In the genomic region with DNA sequence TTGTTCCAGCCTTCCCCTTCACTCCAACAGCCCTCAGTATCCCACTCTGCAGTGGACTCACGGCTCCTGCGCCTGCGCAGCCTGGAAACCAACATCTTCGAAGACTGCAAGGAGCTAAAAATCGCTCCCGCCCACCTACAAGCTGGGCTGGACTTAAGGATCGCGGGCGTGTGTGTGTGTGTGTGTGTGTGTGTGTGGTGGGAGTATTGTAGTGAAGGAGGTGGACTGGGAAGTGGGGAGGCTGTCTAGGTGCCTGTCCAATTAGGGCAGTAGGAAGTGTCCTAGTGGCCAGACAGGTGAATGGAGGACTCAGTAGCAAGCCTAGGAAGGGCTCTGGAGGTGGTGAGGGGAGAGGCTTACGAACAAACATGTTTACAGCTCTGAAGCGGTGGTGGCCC, we compare ENCODE assay signal across 8 mouse cellular contexts. TPM values are rescaled to one million over a fixed set of nuclear protein-coding genes. Genes with fewer than 3 reads are reported as not detected.
A peak's percentile ranks its signal among the peaks of the same experiment; 100 is the strongest.
DNase-seq lines count a peak whose midpoint lies in the region; ATAC-seq and TF ChIP-seq lines count a peak whose summit lies in the region.

No protein-coding gene starts in this region.

- no peak overlapping the region for H3K9ac ChIP-seq in kidney, embryonic 14.5 days (ENCODE audit: low read depth, low read length)
- peak overlapping the region; percentile 87 for H3K9ac ChIP-seq in hindbrain, embryonic 14.5 days

- ATAC-seq in kidney, embryonic 14.5 days (ENCODE audit: low FRiP score, low TSS enrichment), result peak; percentile 10; the same call in 1 of the 2 replicates
- peak; percentile 58 for ATAC-seq in hindbrain, embryonic 14.5 days (ENCODE audit: low FRiP score)
- ATAC-seq in erythroid progenitor cell, adult 5-6 weeks (replicated peaks; ENCODE audit: low FRiP score, poor library complexity, severe bottlenecking), result no peak

- 3% methylated on average over 11 of the region's 11 CpGs for WGBS in kidney, embryonic 14.5 days
- 3% methylated on average over 11 of the region's 11 CpGs for WGBS in kidney, adult 2 months
- 4% methylated on average over 11 of the region's 11 CpGs for WGBS in hindbrain, embryonic 14.5 days
- 5% methylated on average over 11 of the region's 11 CpGs for WGBS in midbrain, embryonic 10.5 days

- TF ChIP-seq CTCF in kidney, adult 2 months (conservative IDR thresholded peaks at IDR 0.05; ENCODE audit: insufficient read depth, insufficient read length, low read depth, low read length), result no peak

- DNase-seq in kidney, adult 2 months, result no peak
- peak; percentile 62 to 76 for DNase-seq in cerebellum, postnatal 14 days
- peak; percentile 53 for DNase-seq in hindbrain, embryonic 14.5 days (ENCODE audit: low spot score)
- DNase-seq in midbrain, embryonic 10.5 days (ENCODE audit: low spot score), result no peak
- DNase-seq in testis, postnatal 14 days (ENCODE audit: low spot score), result peak; percentile 6
- DNase-seq in adrenal gland, adult 8-10 months, result no peak

- H3K4me3 ChIP-seq in kidney, embryonic 14.5 days (ENCODE audit: low read length), result peak overlapping the region; percentile 45
- no peak overlapping the region for H3K4me3 ChIP-seq in kidney, adult 2 months (ENCODE audit: insufficient read depth, low read depth, low read length)
- H3K4me3 ChIP-seq in hindbrain, embryonic 14.5 days (replicated peaks; ENCODE audit: low read length), result peak overlapping the region; percentile 70
- H3K4me3 ChIP-seq in midbrain, embryonic 10.5 days, result peak overlapping the region; percentile 79

- H3K27ac ChIP-seq in kidney, embryonic 14.5 days (ENCODE audit: low read depth, low read length), result no peak overlapping the region
- H3K27ac ChIP-seq in kidney, adult 2 months (ENCODE audit: insufficient read depth, low read depth, low read length), result no peak overlapping the region
- peak overlapping the region; percentile 87 for H3K27ac ChIP-seq in hindbrain, embryonic 14.5 days
- H3K27ac ChIP-seq in midbrain, embryonic 10.5 days (replicated peaks), result no peak overlapping the region

- peaks cover 7% of the 10 kb centered on the region; the same call in 1 of the 2 replicates for H3K4me1 ChIP-seq in kidney, embryonic 14.5 days (ENCODE audit: control insufficient read depth, insufficient read depth, low read length)
- H3K4me1 ChIP-seq in kidney, adult 2 months (ENCODE audit: control insufficient read depth, insufficient read depth, low read length), result no peaks in the 10 kb centered on the region
- peaks cover 27% of the 10 kb centered on the region for H3K4me1 ChIP-seq in hindbrain, embryonic 14.5 days (replicated peaks; ENCODE audit: control insufficient read depth, insufficient read depth, low read length)
- peaks cover 38% of the 10 kb centered on the region for H3K4me1 ChIP-seq in midbrain, embryonic 10.5 days

- no peaks in the 10 kb centered on the region for H3K9me3 ChIP-seq in kidney, embryonic 14.5 days (ENCODE audit: control insufficient read depth, low read length)
- H3K9me3 ChIP-seq in hindbrain, embryonic 14.5 days (ENCODE audit: control insufficient read depth, low read length), result no peaks in the 10 kb centered on the region
- H3K9me3 ChIP-seq in midbrain, embryonic 10.5 days (replicated peaks), result no peaks in the 10 kb centered on the region

- TF ChIP-seq POLR2A in kidney, adult 2 months (IDR thresholded peaks at IDR 0.05; ENCODE audit: low read depth, low read length), result no peak

- peaks cover 68% of the 10 kb centered on the region for H3K27me3 ChIP-seq in kidney, embryonic 14.5 days (ENCODE audit: control insufficient read depth, insufficient read depth, low read length)
- H3K27me3 ChIP-seq in kidney, adult 2 months (replicated peaks; ENCODE audit: control insufficient read depth, insufficient read depth, low read length), result peaks cover 4% of the 10 kb centered on the region
- H3K27me3 ChIP-seq in hindbrain, embryonic 14.5 days (ENCODE audit: control insufficient read depth, insufficient read depth, low read length), result peaks cover 57% of the 10 kb centered on the region
- H3K27me3 ChIP-seq in midbrain, embryonic 10.5 days (ENCODE audit: low read depth, poor library complexity, severe bottlenecking), result peaks cover 87% of the 10 kb centered on the region

- no peak overlapping the region; the same call in 1 of the 2 replicates for H3K4me2 ChIP-seq in kidney, embryonic 14.5 days (replicated peaks; ENCODE audit: low read depth, low read length)
- peak overlapping the region; percentile 82 for H3K4me2 ChIP-seq in hindbrain, embryonic 14.5 days (replicated peaks)

- no peaks in the 10 kb centered on the region for H3K36me3 ChIP-seq in kidney, embryonic 14.5 days (ENCODE audit: control insufficient read depth, insufficient read depth, low read length)
- H3K36me3 ChIP-seq in kidney, adult 2 months (ENCODE audit: control insufficient read depth, insufficient read depth, low read length), result no peaks in the 10 kb centered on the region
- H3K36me3 ChIP-seq in hindbrain, embryonic 14.5 days (replicated peaks; ENCODE audit: control insufficient read depth, insufficient read depth), result no peaks in the 10 kb centered on the region
- H3K36me3 ChIP-seq in midbrain, embryonic 10.5 days, result no peaks in the 10 kb centered on the region

RNA-seq across cellular contexts. Expression of a gene that starts 1.6 kb away (rescaled TPM):
- polyA plus RNA-seq in kidney, embryonic 14.5 days (2014; fragmentation: Nextera tagmentation; extraction: Ambion mirVana), result 0.16 TPM in 1 of 2 replicates, not detected in the other
- not detected in 2 replicates for polyA plus RNA-seq in kidney, adult 2 months (2012; rRNA removed)
- polyA plus RNA-seq in hindbrain, embryonic 14.5 days (2014; fragmentation: Nextera tagmentation; extraction: Ambion mirVana), result 1.1 and 1.8 TPM in 2 replicates
- 0.62 and 1.2 TPM in 2 replicates for polyA plus RNA-seq in midbrain, embryonic 10.5 days (2016; fragmentation: Nextera tagmentation; extraction: Ambion mirVana)
- not detected in 2 replicates for total RNA-seq in erythroid progenitor cell, adult 5-6 weeks (2015; ENCODE audit: low replicate concordance)
- not detected in 2 replicates for total RNA-seq in erythroid progenitor cell, adult 5-6 weeks (2017; ENCODE audit: low replicate concordance)
- under 1 TPM in 2 of 4 experiments, not detected in 2; 0.28 to 0.40 TPM for total RNA-seq in adrenal gland, adult 8-10 months (2022)

RNA-seq across cellular contexts. Expression of a gene that starts 8.1 kb away (rescaled TPM):
- polyA plus RNA-seq in kidney, embryonic 14.5 days (2014; fragmentation: Nextera tagmentation; extraction: Ambion mirVana), result 0.21 and 0.35 TPM in 2 replicates
- polyA plus RNA-seq in kidney, adult 2 months (2012; rRNA removed), result 0.18 and 0.38 TPM in 2 replicates
- 69.7 and 76.5 TPM in 2 replicates for polyA plus RNA-seq in hindbrain, embryonic 14.5 days (2014; fragmentation: Nextera tagmentation; extraction: Ambion mirVana)
- polyA plus RNA-seq in midbrain, embryonic 10.5 days (2016; fragmentation: Nextera tagmentation; extraction: Ambion mirVana), result 3.2 and 8.4 TPM in 2 replicates
- not detected in 2 replicates for total RNA-seq in erythroid progenitor cell, adult 5-6 weeks (2015; ENCODE audit: low replicate concordance)
- total RNA-seq in erythroid progenitor cell, adult 5-6 weeks (2017; ENCODE audit: low replicate concordance), result not detected in 2 replicates
- 1 to 10 TPM; 2.1 to 9.2 (median 5.9) TPM for total RNA-seq in adrenal gland, adult 8-10 months (2022)

RNA-seq across cellular contexts. Expression of a gene that starts 24.0 kb away (rescaled TPM):
- polyA plus RNA-seq in kidney, embryonic 14.5 days (2014; fragmentation: Nextera tagmentation; extraction: Ambion mirVana), result not detected in 2 replicates
- polyA plus RNA-seq in kidney, adult 2 months (2012; rRNA removed), result not detected in 2 replicates
- polyA plus RNA-seq in hindbrain, embryonic 14.5 days (2014; fragmentation: Nextera tagmentation; extraction: Ambion mirVana), result not detected in 2 replicates
- not detected in 2 replicates for polyA plus RNA-seq in midbrain, embryonic 10.5 days (2016; fragmentation: Nextera tagmentation; extraction: Ambion mirVana)
- not detected in 2 replicates for total RNA-seq in erythroid progenitor cell, adult 5-6 weeks (2015; ENCODE audit: low replicate concordance)
- total RNA-seq in erythroid progenitor cell, adult 5-6 weeks (2017; ENCODE audit: low replicate concordance), result not detected in 2 replicates
- total RNA-seq in adrenal gland, adult 8-10 months (2022), result 1 to 10 TPM in 2 of 4 experiments, not detected in 2; 1.7 to 2.3 TPM

RNA-seq across cellular contexts. Expression of a gene that starts 24.2 kb away (rescaled TPM):
- polyA plus RNA-seq in kidney, embryonic 14.5 days (2014; fragmentation: Nextera tagmentation; extraction: Ambion mirVana), result 965 and 1,048 TPM in 2 replicates
- polyA plus RNA-seq in kidney, adult 2 months (2012; rRNA removed), result 304 and 376 TPM in 2 replicates
- polyA plus RNA-seq in hindbrain, embryonic 14.5 days (2014; fragmentation: Nextera tagmentation; extraction: Ambion mirVana), result 1,143 and 1,221 TPM in 2 replicates
- polyA plus RNA-seq in midbrain, embryonic 10.5 days (2016; fragmentation: Nextera tagmentation; extraction: Ambion mirVana), result 1,203 and 1,278 TPM in 2 replicates
- total RNA-seq in erythroid progenitor cell, adult 5-6 weeks (2015; ENCODE audit: low replicate concordance), result 2,168 and 2,598 TPM in 2 replicates
- 2,812 and 2,913 TPM in 2 replicates for total RNA-seq in erythroid progenitor cell, adult 5-6 weeks (2017; ENCODE audit: low replicate concordance)
- 100 to 1,000 TPM; 651 to 758 (median 708) TPM for total RNA-seq in adrenal gland, adult 8-10 months (2022)

RNA-seq across cellular contexts. Expression of a gene that starts 24.3 kb away (rescaled TPM):
- polyA plus RNA-seq in kidney, embryonic 14.5 days (2014; fragmentation: Nextera tagmentation; extraction: Ambion mirVana), result 143 and 154 TPM in 2 replicates
- 29.4 and 34.4 TPM in 2 replicates for polyA plus RNA-seq in kidney, adult 2 months (2012; rRNA removed)
- polyA plus RNA-seq in hindbrain, embryonic 14.5 days (2014; fragmentation: Nextera tagmentation; extraction: Ambion mirVana), result 47.8 and 48.4 TPM in 2 replicates
- polyA plus RNA-seq in midbrain, embryonic 10.5 days (2016; fragmentation: Nextera tagmentation; extraction: Ambion mirVana), result 136 and 158 TPM in 2 replicates
- 82.6 and 141 TPM in 2 replicates for total RNA-seq in erythroid progenitor cell, adult 5-6 weeks (2015; ENCODE audit: low replicate concordance)
- 63.3 and 93.8 TPM in 2 replicates for total RNA-seq in erythroid progenitor cell, adult 5-6 weeks (2017; ENCODE audit: low replicate concordance)
- 100 to 1,000 TPM in 3 of 4 experiments, 10 to 100 TPM in 1; 89.0 to 142 (median 110) TPM for total RNA-seq in adrenal gland, adult 8-10 months (2022)

Comparison
In these comparisons a context has a peak if more than half of its experiments do, and no peak if none do; other contexts are left out.
1. DNase-seq: peak in cerebellum, postnatal 14 days (2 of 2), hindbrain, embryonic 14.5 days (single experiment) and testis, postnatal 14 days (single experiment); none in kidney, adult 2 months (single experiment), midbrain, embryonic 10.5 days (single experiment) and adrenal gland, adult 8-10 months (single experiment).